Mouse (Mus musculus) hindbrain, postnatal 0 days (tissue): ENCODE measurements around the gene Slc26a1. TPM values are rescaled to one million over a fixed set of nuclear protein-coding genes. Genes with fewer than 3 reads are reported as not detected.
"Not testable (repeated sequence)": the region's sequence is repeated elsewhere in the genome, so short reads cannot be mapped to it uniquely, and the experiment has no call there.

Experiments used
- ATAC-seq: fragments of 200-750 bp; cut with Nextera tagmentation; 2 replicates; pipeline ENCODE4 v1.8.0; 2017; ENCODE audit warnings: mild to moderate bottlenecking, moderate TSS enrichment, moderate library complexity
- DNase-seq: peaks from one replicate; pipeline ENCODE4 v3.0.0-alpha.2; 2015; ENCODE audit warnings: low spot score
- H3K27ac ChIP-seq: fragments of 300-500 bp; sonication (generic); 2 replicates; pipeline ENCODE4 v1.5.1; 2014; ENCODE audit warnings: mild to moderate bottlenecking
- H3K27me3 ChIP-seq: fragments of 300-500 bp; sonication (generic); 2 replicates; pipeline ENCODE4 v1.6.1; 2014; ENCODE audit warnings: low read length, mixed read lengths; ENCODE audit not compliant: insufficient read depth
- H3K36me3 ChIP-seq: fragments of 300-500 bp; sonication (generic); 2 replicates; pipeline ENCODE4 v1.6.1; 2014; ENCODE audit warnings: low read length, mixed read lengths; ENCODE audit not compliant: insufficient read depth
- H3K4me1 ChIP-seq: fragments of 300-500 bp; sonication (generic); 2 replicates; pipeline ENCODE4 v1.6.1; 2014; ENCODE audit warnings: antibody characterized with exemption, low read length, mixed read lengths; ENCODE audit not compliant: insufficient read depth
- H3K4me2 ChIP-seq: fragments of 300-500 bp; sonication (generic); 2 replicates; pipeline ENCODE4 v1.6.1; 2014; ENCODE audit warnings: low read depth, mild to moderate bottlenecking, low read length, moderate library complexity, mixed read lengths
- H3K4me3 ChIP-seq: fragments of 300-500 bp; sonication (generic); 2 replicates; pipeline ENCODE4 v1.5.1; 2014; ENCODE audit warnings: low read length
- H3K9ac ChIP-seq: fragments of 300-500 bp; sonication (generic); replicated peaks from 2 replicates; pipeline ENCODE4 v1.6.1; 2014; ENCODE audit warnings: mild to moderate bottlenecking, low read length, moderate library complexity, mixed read lengths
- H3K9me3 ChIP-seq: fragments of 300-500 bp; sonication (generic); 2 replicates; pipeline ENCODE4 v1.6.1; 2016; ENCODE audit warnings: low read length, mixed read lengths
- CTCF ChIP-seq: IDR thresholded peaks from 2 replicates; pipeline ENCODE4 v1.5.1; 2016; ENCODE audit warnings: antibody characterized with exemption, control low read depth, low read depth
- WGBS: fragments of 180-500 bp; shearing (Covaris S2); extraction: QIAGEN DNeasy Blood & Tissue Kit; methylation state at CpG from one replicate; pipeline ENCODE4 v1.1.7; 2014; 5-methylcytosine and 5-hydroxymethylcytosine counted together
- polyA plus RNA-seq: library from polyadenylated mRNA; unstranded; fragments of >200 nt; fragmentation: Nextera tagmentation; extraction: Ambion mirVana; gene quantifications from 2 replicates; pipeline ENCODE4 v1.2.1, GENCODE M21; 2015
- total RNA-seq: library from RNA; depleted of rRNA; stranded (reverse); fragments of >200 nt; gene quantifications from 2 replicates; pipeline ENCODE4 v1.2.3, GENCODE M21; 2014

Slc26a1 gene
- total and polyA plus RNA-seq, 2 experiments from 2014 or later, result 3.5 to 12.6 TPM

DNA sequence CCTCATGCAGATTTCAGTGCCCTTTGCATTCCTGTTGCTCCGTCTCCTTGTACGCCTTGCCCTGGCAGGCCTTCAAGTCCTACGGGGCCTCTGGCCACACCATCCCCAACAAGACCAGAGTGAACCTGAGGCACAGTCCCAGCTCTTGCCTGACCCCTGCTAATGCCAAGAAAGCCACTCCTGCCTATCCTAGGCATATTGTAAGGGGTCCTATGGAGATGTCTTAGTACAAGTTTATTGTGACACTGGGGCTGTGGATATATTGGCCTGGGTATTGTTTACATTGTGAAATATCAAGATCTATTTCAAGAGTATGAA is 29.1 kb downstream of the Slc26a1 start:
- H3K9me3 ChIP-seq, result no peaks in the 10 kb centered on the region
- no peak overlapping the region for H3K4me3 ChIP-seq
- TF ChIP-seq CTCF, result no peak
- no peaks in the 10 kb centered on the region for H3K4me1 ChIP-seq
- no peaks in the 10 kb centered on the region for H3K27me3 ChIP-seq
- no peak overlapping the region for H3K27ac ChIP-seq
- DNase-seq, result no peak
- WGBS, result 74% methylated on average over 3 of the region's 3 CpGs
- H3K9ac ChIP-seq, result no peak overlapping the region
- H3K36me3 ChIP-seq, result peaks cover 46% of the 10 kb centered on the region
- no peak overlapping the region for H3K4me2 ChIP-seq
- ATAC-seq, result no peak

GRCm38 (mm10) chr5:108645651-108646342 is 29.6 kb downstream of the Slc26a1 start:
- no peaks in the 10 kb centered on the region for H3K9me3 ChIP-seq
- WGBS, result 75% methylated on average over 9 of the region's 9 CpGs
- no peak overlapping the region for H3K9ac ChIP-seq
- no peak overlapping the region for H3K27ac ChIP-seq
- peak; percentile 75 for DNase-seq
- no peaks in the 10 kb centered on the region for H3K27me3 ChIP-seq
- no peak overlapping the region for H3K4me2 ChIP-seq
- TF ChIP-seq CTCF, result peak; percentile 68
- H3K4me1 ChIP-seq, result no peaks in the 10 kb centered on the region
- peak; percentile 84 for ATAC-seq
- H3K36me3 ChIP-seq, result peaks cover 46% of the 10 kb centered on the region
- H3K4me3 ChIP-seq, result no peak overlapping the region

DNA sequence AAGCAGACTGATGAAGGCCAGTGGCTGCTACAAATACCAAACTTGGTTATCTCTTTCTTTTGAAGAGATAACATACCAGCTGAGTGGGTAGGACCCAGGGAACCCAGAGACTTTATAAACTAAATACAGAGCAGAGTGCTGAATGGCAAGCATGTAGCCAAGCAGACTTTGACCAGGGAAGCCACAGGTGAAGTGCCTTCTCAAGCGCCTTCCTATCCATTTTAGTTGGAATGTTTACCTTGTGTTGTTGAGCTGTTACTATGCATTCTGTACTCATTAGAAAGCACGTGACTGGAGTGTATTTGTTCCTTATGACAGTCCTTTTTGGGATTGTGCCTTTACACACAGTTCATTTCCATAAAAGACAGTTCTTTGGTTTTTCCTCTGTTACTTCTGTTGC is 31.7 kb downstream of the Slc26a1 start:
- peaks cover 51% of the 10 kb centered on the region for H3K36me3 ChIP-seq
- no peak overlapping the region for H3K4me3 ChIP-seq
- ATAC-seq, result no peak
- H3K9me3 ChIP-seq, result no peaks in the 10 kb centered on the region
- WGBS, result 91% methylated on average over 2 of the region's 2 CpGs
- H3K27me3 ChIP-seq, result no peaks in the 10 kb centered on the region
- TF ChIP-seq CTCF, result no peak
- H3K9ac ChIP-seq, result no peak overlapping the region
- DNase-seq, result no peak
- no peak overlapping the region for H3K4me2 ChIP-seq
- no peak overlapping the region for H3K27ac ChIP-seq
- no peaks in the 10 kb centered on the region for H3K4me1 ChIP-seq

GRCm38 (mm10) chr5:108636172-108636571 is 39.2 kb downstream of the Slc26a1 start:
- ATAC-seq, result no peak

DNA sequence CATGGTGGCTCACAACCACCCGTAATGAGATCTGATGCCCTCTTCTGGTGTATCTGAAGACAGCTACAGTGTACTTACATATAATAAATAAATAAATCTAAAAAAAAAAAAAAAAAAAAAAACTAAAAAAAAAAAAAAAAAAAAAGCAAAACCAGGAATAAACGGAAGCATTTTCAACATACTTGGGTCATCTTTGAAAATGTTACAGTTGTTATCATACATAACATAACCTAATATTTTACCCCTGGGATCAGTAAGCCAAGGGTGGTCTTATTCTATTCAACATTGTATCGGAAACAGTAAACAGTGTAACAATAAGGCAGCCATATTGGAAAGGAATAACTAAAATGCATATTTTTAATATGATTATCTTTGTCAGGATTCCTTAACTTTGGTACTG is 41.3 kb downstream of the Slc26a1 start:
- not testable (repeated sequence) for H3K9me3 ChIP-seq, H3K4me1 ChIP-seq, H3K9ac ChIP-seq, ATAC-seq, H3K4me2 ChIP-seq, H3K27ac ChIP-seq, H3K36me3 ChIP-seq, DNase-seq, H3K4me3 ChIP-seq, H3K27me3 ChIP-seq
- WGBS, result 92% methylated on average over 2 of the region's 3 CpGs

More at GRCm38 (mm10) chr5:108636172-108636571, 39.2 kb downstream of the Slc26a1 start:
- Histone ChIP-seq H3K4me2 (no peak overlapping the region), H3K9ac (no peak overlapping the region), H3K9me3 (no peaks in the 10 kb centered on the region), H3K36me3 (peaks cover 11% of the 10 kb centered on the region; the same call in 1 of the 2 replicates), H3K4me3 (no peak overlapping the region), H3K27ac (no peak overlapping the region), H3K4me1 (no peaks in the 10 kb centered on the region), H3K27me3 (no peaks in the 10 kb centered on the region)
- DNase-seq, result no peak
- 77% methylated on average over 4 of the region's 4 CpGs for WGBS
- TF ChIP-seq CTCF, result no peak

GRCm38 (mm10) chr5:108633676-108634075 is 41.7 kb downstream of the Slc26a1 start:
- Histone ChIP-seq H3K9me3 (no peaks in the 10 kb centered on the region), H3K4me3 (no peak overlapping the region), H3K9ac (no peak overlapping the region), H3K4me2 (no peak overlapping the region), H3K27me3 (no peaks in the 10 kb centered on the region), H3K36me3 (no peaks in the 10 kb centered on the region), H3K27ac (no peak overlapping the region), H3K4me1 (peaks cover 10% of the 10 kb centered on the region)
- TF ChIP-seq CTCF, result no peak
- no peak for ATAC-seq
- DNase-seq, result peak; percentile 24
- WGBS, result 86% methylated on average over 4 of the region's 4 CpGs

DNA sequence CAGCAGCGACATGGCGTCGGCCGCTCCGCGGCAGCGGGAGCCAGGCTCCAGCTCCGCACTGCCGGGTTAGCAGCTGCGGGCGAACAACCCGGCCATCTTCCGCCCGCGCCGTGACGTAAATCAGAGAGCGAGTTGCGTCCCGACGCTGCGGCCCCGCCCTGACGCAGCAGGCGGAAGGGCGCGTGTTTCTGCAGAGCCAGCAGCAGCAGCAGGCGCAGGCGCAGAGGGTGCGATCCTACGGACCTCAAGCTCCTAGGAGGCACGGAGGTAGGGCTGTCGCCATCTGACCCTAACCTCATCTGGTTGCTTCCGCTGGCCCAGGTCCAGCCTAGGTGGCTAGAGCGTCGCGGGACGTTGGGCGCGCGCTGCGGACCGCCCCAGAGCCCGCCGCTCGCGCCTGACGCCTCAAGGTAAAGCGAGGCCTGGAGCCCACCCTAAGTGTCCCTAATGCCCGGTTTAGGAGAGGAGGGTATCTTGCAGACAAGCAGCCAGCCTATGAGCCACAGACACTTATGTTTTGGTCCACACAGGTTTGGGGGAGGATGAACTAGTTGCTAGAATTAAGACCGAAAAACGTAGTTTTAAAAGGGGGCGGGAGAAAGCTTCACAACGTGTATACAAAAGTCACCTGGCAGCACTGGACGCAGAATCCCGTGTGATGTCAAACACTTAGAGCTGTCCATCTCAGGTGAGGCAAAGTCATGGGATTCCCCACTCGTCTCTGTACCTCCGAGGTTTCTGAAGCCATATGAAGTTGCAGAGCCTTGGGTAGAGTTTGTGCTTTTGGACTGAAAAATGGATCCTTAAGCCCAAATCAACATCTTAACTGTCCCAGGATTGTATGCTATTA is 45.5 kb downstream of the Slc26a1 start, which contains the start of the genes Gak and Tmem175:
Gene Gak, minus strand, starts transcription at position 122 of the 850 bp plus-strand sequence.
Gene Tmem175, plus strand, starts transcription at position 137 of the 850 bp plus-strand sequence.
- Histone ChIP-seq H3K9ac (peak within 1 kb of the TSS; percentile 83), H3K4me1 (peaks cover 16% of the 10 kb centered on the region), H3K4me2 (peak within 1 kb of the TSS; percentile 85), H3K36me3 (no peaks in the 10 kb centered on the region), H3K27ac (peak within 1 kb of the TSS; percentile 88), H3K27me3 (no peaks in the 10 kb centered on the region), H3K9me3 (no peaks in the 10 kb centered on the region), H3K4me3 (peak within 1 kb of the TSS; percentile 71)
- ATAC-seq, result peak; percentile 97
- peak; percentile 98 for DNase-seq
- WGBS, result under 1% methylated on average over 58 of the region's 58 CpGs
- no peak for TF ChIP-seq CTCF
